Mouse (Mus musculus): ENCODE measurements around the gene Tmem80. TPM values are rescaled to one million over a fixed set of nuclear protein-coding genes. Genes with fewer than 3 reads are reported as not detected.

The Tmem80 gene
- polyA plus RNA-seq, 1 experiment from 2014 or later, result 33.2 TPM

- no peak for ATAC-seq (replicated peaks; ENCODE audit: low FRiP score)
- Histone ChIP-seq H3K4me2 (ENCODE audit: low read depth, low read length, severe bottlenecking) (peak overlapping the region; percentile 59), H3K4me3 (ENCODE audit: low read depth, low read length) (peak overlapping the region; percentile 27), H3K27me3 (ENCODE audit: control insufficient read depth, insufficient read depth, low read length) (peaks cover 52% of the 10 kb centered on the region), H3K27ac (ENCODE audit: low read depth, low read length) (no peak overlapping the region), H3K36me3 (ENCODE audit: control insufficient read depth, insufficient read depth, low read length) (no peaks in the 10 kb centered on the region), H3K9ac (ENCODE audit: low read length) (peak overlapping the region; percentile 31; the same call in 1 of the 2 replicates), H3K4me1 (replicated peaks; ENCODE audit: control insufficient read depth, insufficient read depth, low read length) (peaks cover 12% of the 10 kb centered on the region), H3K9me3 (ENCODE audit: control insufficient read depth, low read length) (no peaks in the 10 kb centered on the region)
- DNase-seq (ENCODE audit: low spot score), result peak; percentile 74
- WGBS, result 2% methylated on average over 53 of the region's 53 CpGs
Observed at GRCm38 (mm10) chr7:141293852-141294471, 33.6 kb upstream of the Tmem80 start.

GRCm38 (mm10) chr7:141294479-141294878, 33.1 kb upstream of the Tmem80 start:
- Histone ChIP-seq H3K9ac (ENCODE audit: low read length) (no peak overlapping the region), H3K4me2 (ENCODE audit: low read depth, low read length, severe bottlenecking) (peak overlapping the region; percentile 59), H3K27me3 (ENCODE audit: control insufficient read depth, insufficient read depth, low read length) (peaks cover 52% of the 10 kb centered on the region), H3K9me3 (ENCODE audit: control insufficient read depth, low read length) (no peaks in the 10 kb centered on the region), H3K27ac (ENCODE audit: low read depth, low read length) (no peak overlapping the region), H3K4me1 (replicated peaks; ENCODE audit: control insufficient read depth, insufficient read depth, low read length) (peaks cover 12% of the 10 kb centered on the region), H3K36me3 (ENCODE audit: control insufficient read depth, insufficient read depth, low read length) (no peaks in the 10 kb centered on the region; the same call in 1 of the 2 replicates), H3K4me3 (ENCODE audit: low read depth, low read length) (peak overlapping the region; percentile 27)
- DNase-seq (ENCODE audit: low spot score), result no peak
- no peak for ATAC-seq (replicated peaks; ENCODE audit: low FRiP score)
- WGBS, result 3% methylated on average over 22 of the region's 22 CpGs

GRCm38 (mm10) chr7:141297926-141298650, 29.5 kb upstream of the Tmem80 start:
- no peak overlapping the region for H3K27ac ChIP-seq (ENCODE audit: low read depth, low read length)
- H3K27me3 ChIP-seq (ENCODE audit: control insufficient read depth, insufficient read depth, low read length), result peaks cover 29% of the 10 kb centered on the region
- ATAC-seq (replicated peaks; ENCODE audit: low FRiP score) (no peak), DNase-seq (ENCODE audit: low spot score) (no peak)
- no peak overlapping the region for H3K9ac ChIP-seq (ENCODE audit: low read length)
- WGBS, result 86% methylated on average over 3 of the region's 3 CpGs
- peaks cover 8% of the 10 kb centered on the region for H3K4me1 ChIP-seq (replicated peaks; ENCODE audit: control insufficient read depth, insufficient read depth, low read length)
- H3K36me3 ChIP-seq (ENCODE audit: control insufficient read depth, insufficient read depth, low read length), result peaks cover 4% of the 10 kb centered on the region; the same call in 1 of the 2 replicates
- H3K4me3 ChIP-seq (ENCODE audit: low read depth, low read length), result no peak overlapping the region
- no peak overlapping the region for H3K4me2 ChIP-seq (ENCODE audit: low read depth, low read length, severe bottlenecking)
- no peaks in the 10 kb centered on the region for H3K9me3 ChIP-seq (ENCODE audit: control insufficient read depth, low read length)

GRCm38 (mm10) chr7:141299175-141299574, 28.4 kb upstream of the Tmem80 start:
- H3K27me3 ChIP-seq (ENCODE audit: control insufficient read depth, insufficient read depth, low read length), result peaks cover 18% of the 10 kb centered on the region
- no peak overlapping the region for H3K9ac ChIP-seq (ENCODE audit: low read length)
- H3K36me3 ChIP-seq (ENCODE audit: control insufficient read depth, insufficient read depth, low read length), result peaks cover 4% of the 10 kb centered on the region; the same call in 1 of the 2 replicates
- no peak overlapping the region for H3K27ac ChIP-seq (ENCODE audit: low read depth, low read length)
- WGBS, result 96% methylated on average over 8 of the region's 8 CpGs
- H3K9me3 ChIP-seq (ENCODE audit: control insufficient read depth, low read length), result no peaks in the 10 kb centered on the region
- ATAC-seq (replicated peaks; ENCODE audit: low FRiP score) (no peak), DNase-seq (ENCODE audit: low spot score) (no peak)
- no peak overlapping the region for H3K4me3 ChIP-seq (ENCODE audit: low read depth, low read length)
- no peak overlapping the region for H3K4me2 ChIP-seq (ENCODE audit: low read depth, low read length, severe bottlenecking)
- peaks cover 3% of the 10 kb centered on the region for H3K4me1 ChIP-seq (replicated peaks; ENCODE audit: control insufficient read depth, insufficient read depth, low read length)

GRCm38 (mm10) chr7:141301386-141301785, 26.2 kb upstream of the Tmem80 start:
- Histone ChIP-seq H3K4me1 (replicated peaks; ENCODE audit: control insufficient read depth, insufficient read depth, low read length) (no peaks in the 10 kb centered on the region), H3K27me3 (ENCODE audit: control insufficient read depth, insufficient read depth, low read length) (no peaks in the 10 kb centered on the region), H3K9ac (ENCODE audit: low read length) (no peak overlapping the region), H3K4me2 (ENCODE audit: low read depth, low read length, severe bottlenecking) (no peak overlapping the region), H3K27ac (ENCODE audit: low read depth, low read length) (no peak overlapping the region), H3K4me3 (ENCODE audit: low read depth, low read length) (no peak overlapping the region), H3K9me3 (ENCODE audit: control insufficient read depth, low read length) (no peaks in the 10 kb centered on the region), H3K36me3 (ENCODE audit: control insufficient read depth, insufficient read depth, low read length) (peaks cover 9% of the 10 kb centered on the region; the same call in 1 of the 2 replicates)
- ATAC-seq (replicated peaks; ENCODE audit: low FRiP score), result no peak
- WGBS, result 95% methylated on average over 9 of the region's 9 CpGs
- no peak for DNase-seq (ENCODE audit: low spot score)

- 86% methylated on average over 1 of the region's 1 CpGs for WGBS
- Histone ChIP-seq H3K9me3 (ENCODE audit: control insufficient read depth, low read length) (no peaks in the 10 kb centered on the region), H3K36me3 (ENCODE audit: control insufficient read depth, insufficient read depth, low read length) (peaks cover 12% of the 10 kb centered on the region), H3K4me1 (replicated peaks; ENCODE audit: control insufficient read depth, insufficient read depth, low read length) (no peaks in the 10 kb centered on the region), H3K4me2 (ENCODE audit: low read depth, low read length, severe bottlenecking) (no peak overlapping the region), H3K27me3 (ENCODE audit: control insufficient read depth, insufficient read depth, low read length) (no peaks in the 10 kb centered on the region), H3K27ac (ENCODE audit: low read depth, low read length) (no peak overlapping the region), H3K9ac (ENCODE audit: low read length) (no peak overlapping the region), H3K4me3 (ENCODE audit: low read depth, low read length) (no peak overlapping the region)
- ATAC-seq (replicated peaks; ENCODE audit: low FRiP score) (no peak), DNase-seq (ENCODE audit: low spot score) (no peak)
Observed at GRCm38 (mm10) chr7:141302702-141303268, 24.8 kb upstream of the Tmem80 start.

GRCm38 (mm10) chr7:141304537-141304936, 23.0 kb upstream of the Tmem80 start:
- Histone ChIP-seq H3K4me3 (ENCODE audit: low read depth, low read length) (no peak overlapping the region), H3K9me3 (ENCODE audit: control insufficient read depth, low read length) (no peaks in the 10 kb centered on the region), H3K9ac (ENCODE audit: low read length) (no peak overlapping the region), H3K4me1 (replicated peaks; ENCODE audit: control insufficient read depth, insufficient read depth, low read length) (no peaks in the 10 kb centered on the region), H3K27ac (ENCODE audit: low read depth, low read length) (no peak overlapping the region), H3K36me3 (ENCODE audit: control insufficient read depth, insufficient read depth, low read length) (peaks cover 17% of the 10 kb centered on the region), H3K27me3 (ENCODE audit: control insufficient read depth, insufficient read depth, low read length) (no peaks in the 10 kb centered on the region), H3K4me2 (ENCODE audit: low read depth, low read length, severe bottlenecking) (no peak overlapping the region)
- WGBS, result 90% methylated on average over 4 of the region's 4 CpGs
- ATAC-seq (replicated peaks; ENCODE audit: low FRiP score), result no peak
- no peak for DNase-seq (ENCODE audit: low spot score)

GRCm38 (mm10) chr7:141314416-141314815, 13.1 kb upstream of the Tmem80 start:
- ATAC-seq (replicated peaks; ENCODE audit: low FRiP score) (no peak), DNase-seq (ENCODE audit: low spot score) (no peak)
- WGBS, result 82% methylated on average over 2 of the region's 2 CpGs
- H3K27me3 ChIP-seq (ENCODE audit: control insufficient read depth, insufficient read depth, low read length), result no peaks in the 10 kb centered on the region
- H3K36me3 ChIP-seq (ENCODE audit: control insufficient read depth, insufficient read depth, low read length), result peaks cover 15% of the 10 kb centered on the region
- H3K4me3 ChIP-seq (ENCODE audit: low read depth, low read length), result no peak overlapping the region
- H3K4me2 ChIP-seq (ENCODE audit: low read depth, low read length, severe bottlenecking), result no peak overlapping the region
- no peak overlapping the region for H3K27ac ChIP-seq (ENCODE audit: low read depth, low read length)
- no peaks in the 10 kb centered on the region for H3K9me3 ChIP-seq (ENCODE audit: control insufficient read depth, low read length)
- H3K9ac ChIP-seq (ENCODE audit: low read length), result no peak overlapping the region
- H3K4me1 ChIP-seq (replicated peaks; ENCODE audit: control insufficient read depth, insufficient read depth, low read length), result no peaks in the 10 kb centered on the region
